Mouse (Mus musculus) MEL (cell line): ENCODE measurements around the gene Vmn1r42. TPM values are rescaled to one million over a fixed set of nuclear protein-coding genes. Genes with fewer than 3 reads are reported as not detected.

Source experiments
- DNase-seq: peaks from one replicate; pipeline ENCODE4 v3.0.0; 2011; ENCODE audit warnings: low read depth, low spot score
- H3K27ac ChIP-seq: 2 replicates; pipeline ENCODE4 v1.5.1; 2012; ENCODE audit warnings: low read depth, mild to moderate bottlenecking, control low read depth, low read length, moderate library complexity; ENCODE audit not compliant: control insufficient read depth
- H3K27me3 ChIP-seq, 2 experiments: fragments of 150-350 bp in 1 of 2; sonication (generic) in 1 of 2; 2 replicates each; pipeline ENCODE4 v1.6.1; 2012; ENCODE audit warnings: low read length in 2 of 2, mild to moderate bottlenecking in 2 of 2, improper control_type of control experiment in 1 of 2, moderate library complexity in 1 of 2; ENCODE audit not compliant: insufficient read depth in 2 of 2, control insufficient read depth in 1 of 2
- H3K36me3 ChIP-seq, 2 experiments: 2 replicates each; pipeline ENCODE4 v1.6.1; 2012 to 2014; ENCODE audit warnings: low read length in 2 of 2, improper control_type of control experiment in 1 of 2, inconsistent platforms in 1 of 2, mild to moderate bottlenecking in 1 of 2; ENCODE audit not compliant: insufficient read depth in 2 of 2, control insufficient read depth in 1 of 2
- H3K4me1 ChIP-seq, 2 experiments: fragments of 150-350 bp in 1 of 2; sonication (generic) in 1 of 2; 2 replicates each; pipeline ENCODE4 v1.6.1; 2012; ENCODE audit warnings: low read length in 2 of 2, improper control_type of control experiment in 1 of 2, mild to moderate bottlenecking in 1 of 2; ENCODE audit not compliant: insufficient read depth in 2 of 2, control insufficient read depth in 1 of 2
- H3K4me3 ChIP-seq, 2 experiments: fragments of 150-350 bp in 1 of 2; sonication (generic) in 1 of 2; 2 replicates each; pipeline ENCODE4 v1.5.1; 2012; ENCODE audit warnings: low read depth in 2 of 2, low read length in 2 of 2, mild to moderate bottlenecking in 2 of 2, moderate library complexity in 2 of 2, control low read depth in 1 of 2, improper control_type of control experiment in 1 of 2; ENCODE audit not compliant: control insufficient read depth in 1 of 2, insufficient read depth in 1 of 2
- H3K79me2 ChIP-seq: 2 replicates; pipeline ENCODE4 v1.6.1; 2012; ENCODE audit warnings: mild to moderate bottlenecking, low read length, moderate library complexity; ENCODE audit not compliant: control insufficient read depth, poor library complexity, insufficient read depth
- H3K9ac ChIP-seq: 2 replicates; pipeline ENCODE4 v1.6.1; 2012; ENCODE audit warnings: low read depth, mild to moderate bottlenecking, control low read depth, low read length, moderate library complexity; ENCODE audit not compliant: control insufficient read depth, poor library complexity, severe bottlenecking
- H3K9me3 ChIP-seq: fragments of 150-350 bp; sonication (generic); replicated peaks from 2 replicates; pipeline ENCODE4 v1.6.1; 2012; ENCODE audit warnings: mild to moderate bottlenecking, low read length, improper control_type of control experiment, moderate library complexity; ENCODE audit not compliant: insufficient read depth
- BHLHE40 ChIP-seq: IDR thresholded peaks from 2 replicates; pipeline ENCODE4 v1.6.1; 2012; ENCODE audit warnings: low read depth, mild to moderate bottlenecking, inconsistent platforms, low read length, improper control_type of control experiment, borderline replicate concordance
- CHD2 ChIP-seq: IDR thresholded peaks from 2 replicates; pipeline ENCODE4 v1.6.1; 2011; ENCODE audit warnings: low read length, improper control_type of control experiment
- CTCF ChIP-seq, 3 experiments: IDR thresholded peaks in 2 of 3; conservative IDR thresholded peaks in 1 of 3; 2 replicates each; pipeline ENCODE4 v1.5.1; 2011 to 2012; ENCODE audit warnings: low read length in 3 of 3, low read depth in 2 of 3, mild to moderate bottlenecking in 2 of 3, improper control_type of control experiment in 1 of 3, inconsistent platforms in 1 of 3, mixed read lengths in 1 of 3, moderate library complexity in 1 of 3; ENCODE audit not compliant: control insufficient read depth in 1 of 3, insufficient read depth in 1 of 3, poor library complexity in 1 of 3, severe bottlenecking in 1 of 3
- E2F4 ChIP-seq: IDR thresholded peaks from 2 replicates; pipeline ENCODE4 v1.6.1; 2011; ENCODE audit warnings: low read depth, low read length, improper control_type of control experiment, borderline replicate concordance
- ELF1 ChIP-seq: IDR thresholded peaks from 2 replicates; pipeline ENCODE4 v1.6.1; 2014; ENCODE audit warnings: low read depth, mild to moderate bottlenecking, inconsistent platforms, low read length, improper control_type of control experiment, moderate library complexity
- GABPA ChIP-seq: IDR thresholded peaks from 2 replicates; pipeline ENCODE4 v1.6.1; 2012; ENCODE audit warnings: low read depth, mild to moderate bottlenecking, inconsistent platforms, low read length, improper control_type of control experiment, moderate library complexity
- GATA1 ChIP-seq: IDR thresholded peaks from 2 replicates; pipeline ENCODE4 v1.6.1; 2011; ENCODE audit warnings: low read depth, low read length, improper control_type of control experiment
- HCFC1 ChIP-seq: IDR thresholded peaks from 2 replicates; pipeline ENCODE4 v1.6.1; 2012; ENCODE audit warnings: low read depth, mild to moderate bottlenecking, inconsistent platforms, low read length, improper control_type of control experiment, moderate library complexity
- JUND ChIP-seq: IDR thresholded peaks from 2 replicates; pipeline ENCODE4 v1.6.1; 2011; ENCODE audit warnings: low read depth, mild to moderate bottlenecking, improper control_type of control experiment, low read length
- KAT2A ChIP-seq: conservative IDR thresholded peaks from 2 replicates; pipeline ENCODE4 v1.6.1; 2012; ENCODE audit warnings: low read depth, low read length, improper control_type of control experiment, inconsistent platforms
- MAFK ChIP-seq: IDR thresholded peaks from 2 replicates; pipeline ENCODE4 v1.6.1; 2011; ENCODE audit warnings: low read depth, mild to moderate bottlenecking, low read length, improper control_type of control experiment, borderline replicate concordance
- MAX ChIP-seq: IDR thresholded peaks from 2 replicates; pipeline ENCODE4 v1.6.1; 2011; ENCODE audit warnings: low read length, improper control_type of control experiment
- MAZ ChIP-seq: IDR thresholded peaks from 2 replicates; pipeline ENCODE4 v1.6.1; 2012; ENCODE audit warnings: low read depth, mild to moderate bottlenecking, inconsistent platforms, low read length, improper control_type of control experiment
- MEF2A ChIP-seq: IDR thresholded peaks from 2 replicates; pipeline ENCODE4 v1.6.1; 2014; ENCODE audit warnings: low read depth, mild to moderate bottlenecking, inconsistent platforms, low read length, improper control_type of control experiment; ENCODE audit not compliant: poor library complexity, insufficient replicate concordance, severe bottlenecking; ENCODE audit errors: extremely low read depth
- MXI1 ChIP-seq: IDR thresholded peaks from 2 replicates; pipeline ENCODE4 v1.6.1; 2011; ENCODE audit warnings: mild to moderate bottlenecking, low read depth, low read length, improper control_type of control experiment
- MYB ChIP-seq: IDR thresholded peaks from 2 replicates; pipeline ENCODE4 v1.6.1; 2011; ENCODE audit warnings: mild to moderate bottlenecking, low read depth, low read length, improper control_type of control experiment
- MYC ChIP-seq: IDR thresholded peaks from 2 replicates; pipeline ENCODE4 v1.6.1; 2011; ENCODE audit warnings: low read depth, mild to moderate bottlenecking, low read length, improper control_type of control experiment, moderate library complexity
- NELFE ChIP-seq: IDR thresholded peaks from 2 replicates; pipeline ENCODE4 v1.6.1; 2011; ENCODE audit warnings: low read depth, low read length, improper control_type of control experiment
- POLR2AphosphoS2 ChIP-seq: IDR thresholded peaks from 2 replicates; pipeline ENCODE4 v1.6.1; 2011; ENCODE audit warnings: low read length, improper control_type of control experiment
- POLR2AphosphoS5 ChIP-seq: IDR thresholded peaks from 2 replicates; pipeline ENCODE4 v1.6.1; 2012; ENCODE audit warnings: low read depth, borderline replicate concordance, mild to moderate bottlenecking, inconsistent platforms, low read length, moderate library complexity, mixed read lengths
- RAD21 ChIP-seq: IDR thresholded peaks from 2 replicates; pipeline ENCODE4 v1.6.1; 2011; ENCODE audit warnings: mild to moderate bottlenecking, low read depth, low read length, improper control_type of control experiment
- SIN3A ChIP-seq: IDR thresholded peaks from 2 replicates; pipeline ENCODE4 v1.6.1; 2012; ENCODE audit warnings: low read length, improper control_type of control experiment, inconsistent platforms
- SMC3 ChIP-seq: IDR thresholded peaks from 2 replicates; pipeline ENCODE4 v1.6.1; 2011; ENCODE audit warnings: low read depth, low read length, improper control_type of control experiment
- TAL1 ChIP-seq: IDR thresholded peaks from 2 replicates; pipeline ENCODE4 v1.6.1; 2012; ENCODE audit warnings: mild to moderate bottlenecking, inconsistent platforms, low read length, moderate library complexity, mixed read lengths
- TBP ChIP-seq: IDR thresholded peaks from 2 replicates; pipeline ENCODE4 v1.8.0; 2011; ENCODE audit warnings: low read depth, low read length, improper control_type of control experiment
- TCF12 ChIP-seq: IDR thresholded peaks from 2 replicates; pipeline ENCODE4 v1.6.1; 2014; ENCODE audit warnings: low read depth, mild to moderate bottlenecking, inconsistent platforms, low read length, improper control_type of control experiment, moderate library complexity
- UBTF ChIP-seq: IDR thresholded peaks from 2 replicates; pipeline ENCODE4 v1.6.1; 2012; ENCODE audit warnings: low read depth, mild to moderate bottlenecking, inconsistent platforms, low read length, improper control_type of control experiment, moderate library complexity, borderline replicate concordance; ENCODE audit not compliant: insufficient read depth
- USF1 ChIP-seq: IDR thresholded peaks from 2 replicates; pipeline ENCODE4 v1.6.1; 2014; ENCODE audit warnings: low read depth, mild to moderate bottlenecking, inconsistent platforms, low read length, improper control_type of control experiment, moderate library complexity
- USF2 ChIP-seq, 2 experiments: IDR thresholded peaks; 2 replicates each; pipeline ENCODE4 v1.6.1; 2011 to 2012; ENCODE audit warnings: improper control_type of control experiment in 2 of 2, low read length in 2 of 2, borderline replicate concordance in 1 of 2, inconsistent platforms in 1 of 2, low read depth in 1 of 2, mild to moderate bottlenecking in 1 of 2; ENCODE audit not compliant: insufficient read depth in 1 of 2
- ZKSCAN1 ChIP-seq: IDR thresholded peaks from 2 replicates; pipeline ENCODE4 v1.6.1; 2012; ENCODE audit warnings: low read depth, mild to moderate bottlenecking, inconsistent platforms, low read length, improper control_type of control experiment, moderate library complexity
- ZMIZ1 ChIP-seq: IDR thresholded peaks from 2 replicates; pipeline ENCODE4 v1.6.1; 2012; ENCODE audit warnings: low read depth, mild to moderate bottlenecking, inconsistent platforms, low read length, improper control_type of control experiment, moderate library complexity
- ZNF384 ChIP-seq: IDR thresholded peaks from 2 replicates; pipeline ENCODE4 v1.6.1; 2012; ENCODE audit warnings: low read depth, mild to moderate bottlenecking, inconsistent platforms, low read length, improper control_type of control experiment
- polyA plus RNA-seq, 2 experiments: library from polyadenylated mRNA; stranded (reverse) in 1 of 2; unstranded in 1 of 2; fragments of >175 nt in 1 of 2; fragments of >200 nt in 1 of 2; gene quantifications; 2 replicates each; pipeline versions ENCODE4 v1.2.1 to v1.2.4; 2012; ENCODE audit warnings: low replicate concordance in 2 of 2, low read depth in 1 of 2; ENCODE audit not compliant: insufficient read length in 2 of 2, insufficient read depth in 1 of 2, missing spikeins in 1 of 2
- total RNA-seq: library from RNA; depleted of rRNA; stranded (reverse); fragments of 300-350 nt; gene quantifications from 2 replicates; pipeline ENCODE4 v1.2.3, GENCODE M21; 2012

Vmn1r42 gene
- total and polyA plus RNA-seq, 3 experiments, result not detected

GRCm38 (mm10) chr6:89876963-89877362 lies 750 bp upstream of the Vmn1r42 start:
- Histone ChIP-seq H3K9me3 (no peaks in the 10 kb centered on the region), H3K36me3 (no peaks in the 10 kb centered on the region), H3K79me2 (no peaks in the 10 kb centered on the region), H3K9ac (no peak overlapping the region), H3K27me3 (no peaks in the 10 kb centered on the region), H3K4me3 (no peak overlapping the region), H3K4me1 (no peaks in the 10 kb centered on the region), H3K27ac (no peak overlapping the region)
- TF ChIP-seq SMC3 (no peak), ZMIZ1 (no peak), ZNF384 (no peak), CHD2 (no peak), BHLHE40 (no peak), POLR2AphosphoS5 (no peak), NELFE (no peak), KAT2A (no peak), ELF1 (no peak), UBTF (no peak), TBP (no peak), GABPA (no peak), MXI1 (no peak), USF1 (no peak), E2F4 (no peak), MAFK (no peak), GATA1 (no peak), JUND (no peak), ZKSCAN1 (no peak), MAZ (no peak)
- DNase-seq, result no peak

- no peak for TF ChIP-seq TCF12
- TF ChIP-seq MAZ, result no peak
- no peak for TF ChIP-seq ZKSCAN1
- TF ChIP-seq TAL1, result no peak
- no peak for TF ChIP-seq USF1
- no peak for TF ChIP-seq POLR2AphosphoS2
- no peak for TF ChIP-seq MYC
- TF ChIP-seq MYB, result no peak
- TF ChIP-seq MEF2A, result no peak
- no peak for TF ChIP-seq KAT2A
- TF ChIP-seq JUND, result no peak
- no peak for TF ChIP-seq RAD21
- TF ChIP-seq HCFC1, result no peak
- TF ChIP-seq GABPA, result no peak
- no peak for TF ChIP-seq MAX
- TF ChIP-seq MAFK, result no peak
- no peak for TF ChIP-seq CTCF (IDR thresholded peaks at IDR 0.05 in 2 of 3, conservative IDR thresholded peaks at IDR 0.05 in 1 of 3; ENCODE audit: control insufficient read depth in 1 of 3, insufficient read depth in 1 of 3, low read depth in 2 of 3, low read length in 3 of 3, poor library complexity in 1 of 3, severe bottlenecking in 1 of 3)
- no peak for TF ChIP-seq USF2 (IDR thresholded peaks at IDR 0.05; ENCODE audit: borderline replicate concordance in 1 of 2, insufficient read depth in 1 of 2, low read depth in 1 of 2, low read length in 2 of 2)
- TF ChIP-seq SIN3A, result no peak
- no peak for TF ChIP-seq POLR2AphosphoS5
- no peak for DNase-seq
- H3K9me3 ChIP-seq, result no peaks in the 10 kb centered on the region
- H3K4me3 ChIP-seq, result no peak overlapping the region
- H3K27ac ChIP-seq, result no peak overlapping the region
- no peaks in the 10 kb centered on the region for H3K27me3 ChIP-seq
- H3K79me2 ChIP-seq, result no peaks in the 10 kb centered on the region
- no peaks in the 10 kb centered on the region for H3K36me3 ChIP-seq
- H3K4me1 ChIP-seq, result no peaks in the 10 kb centered on the region
- no peak overlapping the region for H3K9ac ChIP-seq
These were observed 8.2 kb downstream of the Vmn1r42 start for GRCm38 (mm10) chr6:89867976-89868375.
